Mouse (Mus musculus) MEL (cell line): ENCODE results near the gene Fer.

Source experiments
- CTCF ChIP-seq, 3 experiments: IDR thresholded peaks in 2 of 3; conservative IDR thresholded peaks in 1 of 3; 2 replicates each; pipeline ENCODE4 v1.5.1; 2011 to 2012; ENCODE audit warnings: low read length in 3 of 3, low read depth in 2 of 3, mild to moderate bottlenecking in 2 of 3, improper control_type of control experiment in 1 of 3, inconsistent platforms in 1 of 3, mixed read lengths in 1 of 3, moderate library complexity in 1 of 3; ENCODE audit not compliant: control insufficient read depth in 1 of 3, insufficient read depth in 1 of 3, poor library complexity in 1 of 3, severe bottlenecking in 1 of 3
- MYC ChIP-seq: IDR thresholded peaks from 2 replicates; pipeline ENCODE4 v1.6.1; 2011; ENCODE audit warnings: low read depth, mild to moderate bottlenecking, low read length, improper control_type of control experiment, moderate library complexity
- TAL1 ChIP-seq: IDR thresholded peaks from 2 replicates; pipeline ENCODE4 v1.6.1; 2012; ENCODE audit warnings: mild to moderate bottlenecking, inconsistent platforms, low read length, moderate library complexity, mixed read lengths

- no peak for TF ChIP-seq MYC
- TF ChIP-seq TAL1, result no peak
- TF ChIP-seq CTCF (IDR thresholded peaks at IDR 0.05 in 2 of 3, conservative IDR thresholded peaks at IDR 0.05 in 1 of 3; ENCODE audit: control insufficient read depth in 1 of 3, insufficient read depth in 1 of 3, low read depth in 2 of 3, low read length in 3 of 3, poor library complexity in 1 of 3, severe bottlenecking in 1 of 3), result no peak
Measured at GRCm38 (mm10) chr17:64108773-64109172, 245.9 kb downstream of the Fer start.
